Mouse (Mus musculus): ENCODE data around the gene Dennd2c. TPM values are rescaled to one million over a fixed set of nuclear protein-coding genes. Genes with fewer than 3 reads are reported as not detected.

Dennd2c gene
- 7.9 TPM in 2 replicates for polyA plus RNA-seq (2015; fragmentation: Nextera tagmentation; extraction: Ambion mirVana)

GRCm38 (mm10) chr3:103102454-103103390, at the start of gene Dennd2c:
Dennd2c (plus strand) TSS chr3:103102604.

DNA sequence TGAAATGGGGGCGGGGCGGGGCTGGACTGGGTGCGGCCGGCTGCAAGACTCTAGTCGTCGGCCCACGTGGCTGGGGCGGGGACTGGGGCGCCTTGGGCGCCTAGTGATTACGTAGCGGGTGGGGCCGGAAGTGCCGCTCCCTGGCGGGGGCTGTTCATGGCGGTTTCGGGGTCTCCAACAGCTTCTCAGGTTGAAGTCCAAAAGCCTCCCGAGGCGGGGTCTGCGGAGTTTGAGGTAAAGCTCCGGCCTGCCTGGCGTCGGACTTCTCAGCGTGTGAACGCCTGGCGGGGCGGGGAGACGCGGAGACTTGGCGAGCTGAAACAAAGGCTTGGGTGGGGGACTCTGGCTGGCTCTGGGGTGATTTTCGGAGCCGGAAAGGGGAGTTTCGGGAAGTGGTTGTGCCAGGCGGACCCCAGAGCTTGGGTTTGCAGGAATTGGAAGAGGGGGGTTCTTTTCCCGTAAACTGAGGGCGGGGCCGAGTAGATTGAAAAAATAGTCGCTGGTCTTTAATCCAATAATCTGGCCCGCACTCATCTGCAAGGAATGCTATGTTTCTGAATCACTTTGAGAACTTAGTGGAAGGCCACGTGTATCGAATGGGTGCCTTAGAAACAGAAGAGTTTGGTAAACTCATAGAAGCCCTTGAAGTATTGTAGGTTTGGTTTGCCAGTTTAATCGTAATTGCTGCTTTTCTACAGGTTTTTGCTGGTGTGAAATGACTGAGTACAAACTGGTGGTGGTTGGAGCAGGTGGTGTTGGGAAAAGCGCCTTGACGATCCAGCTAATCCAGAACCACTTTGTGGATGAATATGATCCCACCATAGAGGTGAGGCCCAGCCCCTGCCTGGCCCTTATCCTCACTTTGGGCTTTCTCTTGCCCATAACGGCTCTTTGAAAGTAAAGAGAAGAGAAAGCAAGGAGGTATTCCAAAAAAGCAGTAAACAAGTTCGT, 43.9 kb upstream of the Dennd2c start, which contains the start of gene Nras:
Gene Nras, plus strand, starts transcription at position 79 of the 951 bp plus-strand sequence.

GRCm38 (mm10) chr3:103073771-103074170, 28.6 kb upstream of the Dennd2c start, which contains the start of gene Ampd1:
Ampd1 (plus strand) TSS chr3:103074014.

GRCm38 (mm10) chr3:103171505-103172267, 69.3 kb downstream of the Dennd2c start, which contains the start of gene Bcas2:
Bcas2 (plus strand) TSS chr3:103171655.

Other genes with a start within 250 kb of the Dennd2c start
- gene Sycp1, start 166.5 kb upstream of the Dennd2c start, polyA plus RNA-seq (2015; fragmentation: Nextera tagmentation; extraction: Ambion mirVana): not detected in 2 replicates
- gene Nr1h5, start 138.5 kb upstream of the Dennd2c start, polyA plus RNA-seq (2015; fragmentation: Nextera tagmentation; extraction: Ambion mirVana): 0.06 TPM in 1 of 2 replicates, not detected in the other
- gene Sike1, start 106.9 kb upstream of the Dennd2c start, polyA plus RNA-seq (2015; fragmentation: Nextera tagmentation; extraction: Ambion mirVana): 68.3 and 70.8 TPM in 2 replicates
- gene Csde1, start 82.2 kb upstream of the Dennd2c start, polyA plus RNA-seq (2015; fragmentation: Nextera tagmentation; extraction: Ambion mirVana): 237 and 246 TPM in 2 replicates
- 83.7 and 87.3 TPM in 2 replicates for gene Nras, start 44.3 kb upstream of the Dennd2c start, polyA plus RNA-seq (2015; fragmentation: Nextera tagmentation; extraction: Ambion mirVana)
- 185 and 206 TPM in 2 replicates for gene Ampd1, start 28.6 kb upstream of the Dennd2c start, polyA plus RNA-seq (2015; fragmentation: Nextera tagmentation; extraction: Ambion mirVana)
- gene Bcas2, start 69.1 kb downstream of the Dennd2c start, polyA plus RNA-seq (2015; fragmentation: Nextera tagmentation; extraction: Ambion mirVana): 92.8 and 99.9 TPM in 2 replicates
- 4.5 and 4.6 TPM in 2 replicates for gene Trim33, start 176.7 kb downstream of the Dennd2c start, polyA plus RNA-seq (2015; fragmentation: Nextera tagmentation; extraction: Ambion mirVana)

Data from skeletal muscle tissue, postnatal 0 days (tissue).